Mouse (Mus musculus): ENCODE measurements around the gene Aurka. TPM values are rescaled to one million over a fixed set of nuclear protein-coding genes. Genes with fewer than 3 reads are reported as not detected.

The Aurka gene
- total RNA-seq (2022) = 1 to 10 TPM in 3 of 4 experiments, under 1 TPM in 1; 0.93 to 2.3 (median 1.8) TPM

GRCm38 (mm10) chr2:172370411-172371223, at the start of gene Aurka, which contains the start of gene Cstf1:
Aurka (minus strand) TSS chr2:172370535.
Cstf1 (plus strand) TSS chr2:172370681.
- peak; percentile 94 to 97 for DNase-seq (ENCODE audit: low spot score in 2 of 2)

- no peak for DNase-seq (ENCODE audit: low spot score in 2 of 2)
Observed at GRCm38 (mm10) chr2:172418208-172418607, 47.9 kb upstream of the Aurka start.

- no peak for DNase-seq (ENCODE audit: low spot score in 2 of 2)
Observed at GRCm38 (mm10) chr2:172416876-172417275, 46.5 kb upstream of the Aurka start.

GRCm38 (mm10) chr2:172416218-172416617, 45.9 kb upstream of the Aurka start:
- DNase-seq (ENCODE audit: low spot score in 2 of 2) = no peak

GRCm38 (mm10) chr2:172413894-172414293, 43.6 kb upstream of the Aurka start:
- no peak for DNase-seq (ENCODE audit: low spot score in 2 of 2)

GRCm38 (mm10) chr2:172413273-172413672, 42.9 kb upstream of the Aurka start:
- no peak for DNase-seq (ENCODE audit: low spot score in 2 of 2)

GRCm38 (mm10) chr2:172412454-172412853, 42.1 kb upstream of the Aurka start:
- DNase-seq (ENCODE audit: low spot score in 2 of 2) = no peak

GRCm38 (mm10) chr2:172411091-172411490, 40.8 kb upstream of the Aurka start:
- peak in 1 of 2 experiments; percentile 32 for DNase-seq (ENCODE audit: low spot score in 2 of 2)

- no peak for DNase-seq (ENCODE audit: low spot score in 2 of 2)
Observed at GRCm38 (mm10) chr2:172410686-172411085, 40.4 kb upstream of the Aurka start.

GRCm38 (mm10) chr2:172407499-172407898, 37.2 kb upstream of the Aurka start:
- DNase-seq (ENCODE audit: low spot score in 2 of 2) = no peak

- no peak for DNase-seq (ENCODE audit: low spot score in 2 of 2)
Observed at GRCm38 (mm10) chr2:172406173-172406572, 35.8 kb upstream of the Aurka start.

GRCm38 (mm10) chr2:172405011-172405410, 34.7 kb upstream of the Aurka start:
- DNase-seq (ENCODE audit: low spot score in 2 of 2) = no peak

GRCm38 (mm10) chr2:172404239-172404638, 33.9 kb upstream of the Aurka start:
- no peak for DNase-seq (ENCODE audit: low spot score in 2 of 2)

- DNase-seq (ENCODE audit: low spot score in 2 of 2) = no peak
Observed at GRCm38 (mm10) chr2:172401116-172401825, 30.9 kb upstream of the Aurka start.

GRCm38 (mm10) chr2:172399901-172400300, 29.6 kb upstream of the Aurka start:
- no peak for DNase-seq (ENCODE audit: low spot score in 2 of 2)

GRCm38 (mm10) chr2:172395961-172396360, 25.6 kb upstream of the Aurka start:
- DNase-seq (ENCODE audit: low spot score in 2 of 2) = no peak

GRCm38 (mm10) chr2:172394671-172395070, 24.3 kb upstream of the Aurka start:
- DNase-seq (ENCODE audit: low spot score in 2 of 2) = no peak

- no peak for DNase-seq (ENCODE audit: low spot score in 2 of 2)
Observed at GRCm38 (mm10) chr2:172394052-172394392, 23.7 kb upstream of the Aurka start.

GRCm38 (mm10) chr2:172393391-172394051, 23.2 kb upstream of the Aurka start, which contains the start of gene Cass4:
Cass4 (plus strand) TSS chr2:172393794.
- no peak for DNase-seq (ENCODE audit: low spot score in 2 of 2)

GRCm38 (mm10) chr2:172392041-172392521, 21.7 kb upstream of the Aurka start:
- DNase-seq (ENCODE audit: low spot score in 2 of 2) = peak; percentile 26 to 79

GRCm38 (mm10) chr2:172390341-172390740, 20.0 kb upstream of the Aurka start:
- no peak for DNase-seq (ENCODE audit: low spot score in 2 of 2)

GRCm38 (mm10) chr2:172384715-172385114, 14.4 kb upstream of the Aurka start:
- DNase-seq (ENCODE audit: low spot score in 2 of 2) = no peak

Data from left cerebral cortex, adult 8-10 months (tissue).